Mouse (Mus musculus): ENCODE measurements around the gene Map4.

The Map4 gene

GRCm38 (mm10) chr9:109931257-109932171 lies at the start of gene Map4:
Gene Map4 (plus strand): TSS chr9:109931460.
- peak; percentile 97 to 98 for DNase-seq (ENCODE audit: low spot score in 2 of 2)

GRCm38 (mm10) chr9:109886259-109886658 lies 45.0 kb upstream of the Map4 start:
- DNase-seq (ENCODE audit: low spot score in 2 of 2), result no peak

DNA sequence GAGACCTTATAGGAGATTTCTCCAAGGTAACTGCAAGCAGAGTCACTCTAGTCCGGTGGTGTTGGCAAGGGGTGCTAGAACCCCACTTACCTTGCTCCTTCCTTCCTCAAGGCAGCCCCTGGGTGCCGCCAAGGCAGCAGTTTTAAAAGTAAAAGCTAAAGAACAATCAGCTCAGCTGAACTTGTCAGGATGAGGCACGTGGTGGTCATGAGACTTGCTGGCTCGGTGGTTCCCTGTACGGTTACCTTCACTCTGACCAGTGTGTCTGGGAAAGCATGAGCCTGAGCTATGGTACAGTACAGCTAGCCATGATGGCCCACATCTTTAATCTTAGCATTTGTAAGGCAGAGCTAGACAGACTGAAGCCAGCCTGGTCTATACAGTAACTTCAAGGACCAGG lies 43.9 kb upstream of the Map4 start:
- DNase-seq (ENCODE audit: low spot score in 2 of 2), result no peak

DNA sequence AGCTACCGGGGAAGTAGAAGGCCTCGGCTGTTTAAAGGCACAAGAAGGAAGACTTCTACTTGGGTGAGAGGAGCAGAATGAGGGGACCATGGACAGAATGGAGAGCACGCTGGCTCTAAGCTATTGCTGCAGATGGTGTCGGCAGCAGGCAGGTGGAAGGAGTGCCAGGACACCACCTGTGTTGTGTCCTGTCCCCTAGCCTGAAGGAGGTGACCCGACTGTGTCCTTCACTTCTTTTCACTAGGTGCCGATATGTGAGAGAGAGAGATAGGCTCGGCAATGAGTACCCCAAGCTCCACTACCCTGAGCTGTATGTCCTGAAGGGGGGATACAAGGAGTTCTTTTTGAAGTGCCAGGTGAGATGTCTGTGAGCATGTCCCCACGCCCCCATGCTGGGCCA lies 39.8 kb upstream of the Map4 start:
- DNase-seq (ENCODE audit: low spot score in 2 of 2), result no peak

DNA sequence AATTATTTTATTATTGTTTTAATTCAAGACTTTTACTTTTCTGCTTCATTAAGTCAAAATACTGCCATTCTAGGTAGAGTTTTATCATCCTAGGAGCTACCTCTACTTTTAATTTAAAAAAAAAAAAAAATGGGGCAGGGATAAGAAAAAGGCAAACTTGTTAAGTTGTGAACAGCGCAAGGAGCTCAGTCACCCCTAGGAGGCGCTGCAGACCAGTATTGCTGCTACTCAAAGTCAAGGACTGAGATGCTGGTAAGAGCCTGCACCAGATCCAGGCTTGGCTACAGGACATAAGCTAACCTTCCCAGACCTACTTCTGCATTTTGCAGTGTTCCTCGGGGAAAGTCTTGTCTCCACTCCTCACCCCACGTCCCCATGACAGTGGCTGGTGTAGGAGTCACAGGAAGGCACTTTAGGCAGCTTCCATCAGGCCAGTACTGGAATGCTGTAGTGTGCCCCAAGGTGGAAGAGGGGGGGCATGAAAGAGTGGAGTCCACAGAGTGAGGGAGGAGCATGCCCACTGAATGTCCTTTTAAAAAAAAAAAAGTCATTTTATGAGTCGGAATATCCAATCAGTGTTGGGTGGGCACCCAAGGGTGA lies 38.5 kb upstream of the Map4 start:
- DNase-seq (ENCODE audit: low spot score in 2 of 2), result peak; percentile 44 to 58

GRCm38 (mm10) chr9:109894413-109895090 lies 36.7 kb upstream of the Map4 start:
- peak; percentile 47 to 51 for DNase-seq (ENCODE audit: low spot score in 2 of 2)

GRCm38 (mm10) chr9:109895593-109895992 lies 35.7 kb upstream of the Map4 start:
- DNase-seq (ENCODE audit: low spot score in 2 of 2), result no peak

DNA sequence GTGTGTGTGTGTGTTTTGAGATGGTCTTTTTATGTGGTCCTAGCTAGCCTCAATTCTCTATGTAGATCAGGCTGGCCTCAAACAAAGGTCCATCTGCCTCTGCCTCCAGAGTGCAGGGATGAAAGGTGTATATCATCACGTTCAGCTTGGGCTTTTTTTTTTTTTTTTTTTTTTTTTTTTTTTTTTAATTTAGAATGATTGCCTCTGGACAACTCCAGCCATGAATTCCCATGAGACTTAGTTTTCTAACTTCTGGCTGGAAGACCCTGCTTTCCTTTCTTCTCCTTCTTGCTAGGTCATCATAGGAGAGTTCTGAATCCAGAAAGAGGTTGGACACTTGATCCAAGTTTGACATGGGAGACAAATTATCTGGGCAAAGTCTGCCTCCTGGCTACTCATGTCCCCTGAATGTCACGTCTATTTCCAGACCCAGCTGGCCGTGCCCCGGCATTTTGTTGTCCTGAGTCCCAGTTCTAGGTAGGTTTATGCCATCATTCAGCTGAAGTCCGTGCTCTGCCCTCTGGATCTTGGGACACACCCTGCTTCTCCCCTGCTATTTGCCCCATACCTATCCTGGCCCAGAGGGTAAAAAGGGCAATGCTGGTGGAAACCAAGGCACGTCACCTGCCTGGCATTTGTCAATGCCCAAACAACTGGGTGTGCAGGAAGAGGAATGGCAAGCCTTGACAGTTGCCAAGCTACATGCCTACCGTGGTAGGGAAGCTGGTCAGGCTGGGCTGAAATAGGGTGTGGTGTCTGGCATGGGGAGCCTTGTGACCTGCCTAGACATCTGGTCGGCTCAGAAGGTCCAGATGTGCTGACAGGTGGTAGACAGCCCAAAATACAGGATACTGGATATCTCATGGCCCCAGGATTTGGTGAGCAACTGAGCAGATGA lies 34.8 kb upstream of the Map4 start:
- no peak for DNase-seq (ENCODE audit: low spot score in 2 of 2)

GRCm38 (mm10) chr9:109898027-109898426 lies 33.2 kb upstream of the Map4 start:
- no peak for DNase-seq (ENCODE audit: low spot score in 2 of 2)

DNA sequence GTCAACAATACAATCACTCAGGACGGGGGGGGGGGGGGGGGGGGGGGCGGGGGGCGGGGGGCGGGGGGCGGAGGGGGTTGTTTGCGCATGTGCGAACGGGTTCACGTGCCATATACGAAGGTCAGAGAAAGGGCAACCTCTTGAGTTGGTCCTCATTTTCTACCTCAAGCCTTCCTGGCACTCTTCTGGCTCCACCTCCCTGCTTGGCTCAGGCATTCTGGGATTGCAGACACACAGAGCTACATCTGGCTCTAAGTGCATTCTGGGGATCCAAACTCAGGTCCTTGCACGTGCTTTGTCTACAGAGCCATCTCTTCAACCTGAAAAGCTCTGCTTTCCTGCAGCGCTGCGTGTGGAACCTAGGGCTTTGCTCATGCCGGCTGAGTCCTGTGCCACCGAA lies 31.9 kb upstream of the Map4 start:
- no peak for DNase-seq (ENCODE audit: low spot score in 2 of 2)

- no peak for DNase-seq (ENCODE audit: low spot score in 2 of 2)
Measured at GRCm38 (mm10) chr9:109899774-109900173, 31.5 kb upstream of the Map4 start.

- no peak for DNase-seq (ENCODE audit: low spot score in 2 of 2)
Measured at GRCm38 (mm10) chr9:109900604-109901003, 30.7 kb upstream of the Map4 start.

DNA sequence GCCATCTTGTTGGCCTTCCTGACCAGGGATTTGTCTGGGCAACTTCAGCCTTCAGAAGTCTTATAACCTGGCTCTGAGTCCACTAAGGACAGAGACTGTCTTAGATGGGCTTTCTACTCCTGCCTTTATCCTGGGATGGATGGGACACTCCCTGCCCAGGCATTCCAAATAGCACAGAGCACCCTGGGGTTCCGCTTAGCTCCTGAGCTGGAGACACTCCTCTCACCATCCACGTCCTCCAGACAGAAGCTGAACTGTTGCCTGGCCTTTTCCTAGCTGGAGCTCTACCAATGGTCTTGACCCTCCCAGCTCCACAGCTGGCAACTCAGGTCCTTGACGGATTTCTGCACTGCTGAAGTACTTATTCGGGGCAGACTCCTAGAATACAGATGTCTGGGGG lies 29.0 kb upstream of the Map4 start:
- no peak for DNase-seq (ENCODE audit: low spot score in 2 of 2)

DNA sequence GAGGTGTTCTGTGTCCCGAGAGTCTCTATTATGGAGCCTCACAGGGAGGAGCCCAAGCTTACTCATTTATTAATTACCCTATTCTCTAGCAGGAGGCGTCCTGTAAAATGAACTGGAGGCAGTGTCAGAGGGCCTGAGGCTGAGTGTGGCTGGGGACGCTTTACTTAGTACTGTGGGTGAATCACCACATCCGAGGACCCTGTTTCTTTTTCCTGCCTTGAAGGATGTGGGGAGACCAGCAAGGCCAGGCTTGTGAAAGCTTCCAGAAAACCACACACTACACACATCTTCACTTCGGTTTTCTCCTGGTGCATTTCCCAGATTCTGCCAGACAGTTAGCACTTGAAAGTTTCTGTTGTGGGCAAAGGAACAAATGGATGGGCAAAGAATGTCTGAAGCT lies 28.5 kb upstream of the Map4 start:
- DNase-seq (ENCODE audit: low spot score in 2 of 2), result no peak

GRCm38 (mm10) chr9:109907300-109907699 lies 24.0 kb upstream of the Map4 start:
- no peak for DNase-seq (ENCODE audit: low spot score in 2 of 2)

- no peak for DNase-seq (ENCODE audit: low spot score in 2 of 2)
Measured at GRCm38 (mm10) chr9:109907774-109908465, 23.3 kb upstream of the Map4 start.

- no peak for DNase-seq (ENCODE audit: low spot score in 2 of 2)
Measured at GRCm38 (mm10) chr9:109909102-109909501, 22.2 kb upstream of the Map4 start.

- DNase-seq (ENCODE audit: low spot score in 2 of 2), result no peak
Measured at GRCm38 (mm10) chr9:109909926-109910325, 21.3 kb upstream of the Map4 start.

DNA sequence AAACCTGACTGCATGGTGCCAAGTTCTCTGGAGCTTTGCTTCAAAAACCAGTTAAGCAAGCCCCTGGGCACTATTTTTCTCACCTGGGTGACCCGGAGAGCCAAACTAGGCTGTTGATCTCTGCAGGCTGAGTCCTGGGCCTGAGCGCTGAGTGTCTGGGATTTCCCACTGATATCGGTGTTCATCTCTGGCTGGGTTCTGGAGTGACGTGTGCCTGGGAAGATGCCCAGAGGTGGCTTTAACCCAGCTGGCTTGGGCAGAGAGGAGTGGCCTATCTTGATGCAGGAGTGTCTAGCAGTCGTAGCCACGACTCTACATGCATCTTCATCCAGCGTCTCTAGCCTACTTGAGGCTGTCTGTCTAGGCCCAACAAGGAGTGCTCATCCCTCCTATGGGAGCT lies 19.5 kb upstream of the Map4 start:
- no peak for DNase-seq (ENCODE audit: low spot score in 2 of 2)

GRCm38 (mm10) chr9:109914269-109914926 lies 16.9 kb upstream of the Map4 start:
- DNase-seq (ENCODE audit: low spot score in 2 of 2), result peak; percentile 26 to 49

Data from spleen, postnatal 36 days (tissue).